Mouse (Mus musculus) neutrophil, adult 5-6 weeks (primary cell): Measurements from ENCODE around the gene Ptgs1. TPM values are rescaled to one million over a fixed set of nuclear protein-coding genes. Genes with fewer than 3 reads are reported as not detected.
A peak's percentile ranks its signal among the peaks of the same experiment; 100 is the strongest.
"Not testable (repeated sequence)": the region's sequence is repeated elsewhere in the genome, so short reads cannot be mapped to it uniquely, and the experiment has no call there.

ENCODE experiments used
- ATAC-seq: fragments of 151-379, 151-347 bp; 2 replicates; pipeline ENCODE4 v1.8.0; 2017; ENCODE audit warnings: mild to moderate bottlenecking, moderate TSS enrichment; ENCODE audit not compliant: insufficient number of reproducible peaks, poor library complexity, low FRiP score, severe bottlenecking; ENCODE audit errors: extremely low read depth
- total RNA-seq: library from RNA; stranded (forward); fragments of 200-1000 nt; gene quantifications from 2 replicates; pipeline ENCODE4 v1.2.3, GENCODE M21; 2017

The Ptgs1 gene
- total RNA-seq, result 8.3 and 9.9 TPM in 2 replicates

DNA sequence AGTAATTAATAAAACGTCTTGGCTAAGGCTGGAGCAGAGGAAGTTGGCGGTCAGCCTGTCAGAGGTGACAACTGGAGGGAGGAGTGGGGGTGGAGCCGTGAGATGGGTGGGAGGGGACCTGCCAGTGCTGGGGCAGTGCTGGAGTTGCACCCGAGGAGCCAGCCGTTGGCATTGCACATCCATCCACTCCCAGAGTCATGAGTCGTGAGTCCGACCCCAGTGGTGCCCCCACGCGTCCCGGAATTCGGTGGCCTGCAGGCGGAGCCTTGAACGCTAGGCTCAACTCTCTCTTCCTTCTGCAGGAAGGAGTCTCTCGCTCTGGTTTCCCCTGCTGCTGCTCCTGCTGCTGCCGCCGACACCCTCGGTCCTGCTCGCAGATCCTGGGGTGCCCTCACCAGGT is at the start of gene Ptgs1:
TSS of gene Ptgs1 (plus strand) at position 61 of the 400 bp plus-strand sequence.
- ATAC-seq, result peak; percentile 47; the same call in 1 of the 2 replicates

DNA sequence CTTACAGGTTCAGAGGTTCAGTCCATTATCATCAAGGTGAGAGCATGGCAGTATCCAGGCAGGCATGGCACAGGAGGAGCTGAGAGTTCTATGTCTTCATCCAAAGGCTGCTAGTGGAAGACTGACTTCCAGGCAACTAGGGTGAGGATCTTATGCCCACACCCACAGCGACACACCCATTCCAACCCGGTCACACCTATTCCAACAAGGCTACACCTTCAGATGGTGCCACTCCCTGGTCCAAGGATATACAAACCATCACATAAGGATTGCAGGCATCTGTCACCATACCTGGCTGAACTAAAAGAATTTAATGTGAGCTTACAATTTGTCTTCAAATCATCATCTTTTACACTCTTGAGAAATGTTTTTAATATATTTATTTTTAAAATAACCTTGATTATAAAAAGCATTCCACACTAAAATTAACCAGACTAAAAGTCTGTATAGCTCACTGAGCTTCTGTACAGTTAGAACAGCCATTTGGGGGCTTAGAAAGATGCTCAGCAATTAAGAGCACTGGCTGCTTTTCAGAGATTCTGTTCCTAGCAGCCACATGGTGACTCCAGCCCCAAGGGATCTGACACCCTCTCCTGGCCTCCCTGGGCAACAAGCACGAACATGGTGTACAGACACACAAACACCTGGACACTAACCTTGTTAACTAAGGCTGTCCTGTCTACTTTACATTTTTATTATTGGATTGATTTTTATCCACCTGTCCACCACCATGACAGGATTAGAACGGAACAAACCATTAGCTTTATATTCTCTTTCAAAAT is 48.4 kb upstream of the Ptgs1 start:
- ATAC-seq, result not testable (repeated sequence)

DNA sequence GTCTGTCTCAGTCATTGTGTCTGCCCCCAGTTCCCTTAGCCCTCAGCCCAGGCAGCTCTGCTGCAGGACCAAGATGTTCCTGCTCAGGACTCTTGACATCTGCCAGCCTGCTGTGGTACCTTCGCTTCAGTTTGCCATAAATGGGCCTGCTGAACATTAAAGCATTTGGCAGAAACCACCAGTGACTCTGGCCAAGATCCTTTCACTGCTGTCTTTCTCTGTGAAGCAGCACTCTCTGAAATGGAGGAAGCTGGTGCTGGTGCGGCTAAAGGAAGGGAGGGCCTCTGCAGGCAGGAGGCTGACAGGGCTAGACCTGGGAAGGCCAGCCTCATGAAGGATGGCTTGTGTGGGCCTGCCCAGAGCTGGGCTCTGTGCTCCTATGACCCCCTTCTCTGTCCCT is 46.9 kb upstream of the Ptgs1 start:
- ATAC-seq, result no peak

DNA sequence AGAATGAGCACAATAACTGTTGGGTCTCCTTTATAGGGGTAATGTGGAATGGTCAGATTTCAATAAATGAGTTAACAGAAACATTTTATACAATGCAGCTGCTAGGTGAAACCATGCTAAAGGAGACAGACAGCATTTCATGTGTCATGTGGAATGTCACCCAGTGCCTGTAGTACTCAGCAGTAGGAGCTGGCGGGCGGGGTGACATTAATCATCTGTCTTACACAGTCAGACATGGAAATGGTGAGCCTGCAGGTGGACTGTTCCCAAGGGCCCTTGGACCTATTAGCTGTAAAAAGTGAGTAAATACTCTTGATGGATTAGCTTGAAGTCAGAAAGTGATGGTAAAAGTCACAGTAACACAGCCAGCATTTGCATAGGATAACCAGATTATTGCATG is 46.0 kb upstream of the Ptgs1 start:
- ATAC-seq, result no peak

- no peak for ATAC-seq
Measured at GRCm38 (mm10) chr2:36184876-36185275, 45.4 kb upstream of the Ptgs1 start.

- ATAC-seq, result not testable (repeated sequence)
Measured at GRCm38 (mm10) chr2:36189200-36189599, 41.0 kb upstream of the Ptgs1 start.

DNA sequence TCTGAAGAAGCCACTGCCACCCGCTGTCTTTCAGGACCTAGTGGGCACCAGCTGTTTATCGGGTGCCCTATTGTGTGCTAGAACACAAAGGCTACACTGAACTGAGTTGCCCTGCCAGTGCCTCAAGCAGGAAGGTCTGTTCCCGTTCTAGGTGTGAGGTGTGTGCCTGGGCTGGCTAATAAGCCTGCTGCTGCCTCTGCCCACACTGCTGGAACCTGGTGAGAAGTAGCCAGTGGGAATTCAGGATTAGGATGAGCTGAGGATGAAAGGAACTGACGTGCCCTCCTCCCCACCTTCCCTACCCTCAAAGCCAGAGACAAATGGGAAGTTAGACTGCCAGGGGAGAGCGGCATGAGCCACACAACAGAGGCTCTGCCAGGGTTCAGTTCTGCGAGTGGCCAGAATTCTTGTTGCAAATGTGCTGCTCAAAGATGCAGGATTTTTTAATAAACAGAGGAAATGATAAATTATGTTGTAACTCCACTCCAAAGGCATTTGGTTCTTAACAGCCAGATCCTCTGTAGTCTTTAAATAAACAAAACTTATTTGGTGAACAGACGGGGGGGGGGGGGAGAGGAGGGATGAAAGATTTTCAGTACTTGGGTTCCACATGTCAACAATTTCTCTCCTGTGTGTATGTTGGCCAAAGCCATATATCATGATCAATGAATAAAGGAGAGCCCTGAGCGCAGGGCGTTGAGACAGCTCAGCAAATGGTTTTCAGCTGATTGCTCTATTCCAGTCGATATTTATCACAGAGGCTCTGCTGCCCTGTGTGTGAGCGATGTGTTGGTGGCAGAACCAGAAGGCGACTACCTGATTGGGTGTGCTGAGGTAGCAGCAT is 38.9 kb upstream of the Ptgs1 start:
- ATAC-seq, result no peak

DNA sequence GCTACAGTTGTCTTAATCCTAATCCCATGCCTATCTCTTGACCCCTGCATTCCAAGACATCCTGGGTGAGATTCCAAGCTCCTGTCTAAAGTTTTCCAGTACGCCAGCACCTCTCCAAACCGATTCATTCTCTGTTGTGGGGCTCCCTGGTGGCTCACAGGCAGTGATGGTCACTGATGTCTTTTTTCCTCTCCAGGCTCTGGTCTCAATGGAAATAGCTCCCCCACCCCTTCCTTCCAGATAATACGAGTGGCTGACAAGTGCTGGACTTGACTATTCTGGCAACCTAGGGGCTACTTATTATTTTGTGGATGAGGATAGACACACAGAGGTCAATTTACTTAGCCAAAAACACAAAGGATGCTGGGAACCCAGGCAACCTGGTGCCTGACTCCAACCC is 33.2 kb upstream of the Ptgs1 start:
- no peak for ATAC-seq

- ATAC-seq, result no peak
Measured at GRCm38 (mm10) chr2:36197919-36198881, 32.0 kb upstream of the Ptgs1 start.

GRCm38 (mm10) chr2:36198882-36199262 is 31.4 kb upstream of the Ptgs1 start:
- ATAC-seq, result no peak

- ATAC-seq, result no peak
Measured at GRCm38 (mm10) chr2:36200813-36201212, 29.4 kb upstream of the Ptgs1 start.

- ATAC-seq, result no peak
Measured at GRCm38 (mm10) chr2:36201756-36202610, 28.2 kb upstream of the Ptgs1 start.

- ATAC-seq, result no peak
Measured at GRCm38 (mm10) chr2:36202611-36202880, 27.7 kb upstream of the Ptgs1 start.

GRCm38 (mm10) chr2:36203011-36203825 is 27.0 kb upstream of the Ptgs1 start:
- ATAC-seq, result peak; percentile 62

GRCm38 (mm10) chr2:36204595-36204994 is 25.6 kb upstream of the Ptgs1 start:
- ATAC-seq, result no peak

GRCm38 (mm10) chr2:36207071-36207470 is 23.2 kb upstream of the Ptgs1 start:
- ATAC-seq, result no peak

GRCm38 (mm10) chr2:36210796-36211195 is 19.4 kb upstream of the Ptgs1 start:
- ATAC-seq, result no peak

- no peak for ATAC-seq
Measured at GRCm38 (mm10) chr2:36211785-36212184, 18.4 kb upstream of the Ptgs1 start.
